Mouse (Mus musculus) left cerebral cortex, adult 18-20 months (tissue): ENCODE data around the gene Dtx3. TPM values are rescaled to one million over a fixed set of nuclear protein-coding genes. Genes with fewer than 3 reads are reported as not detected.
"Not testable (repeated sequence)": the region's sequence is repeated elsewhere in the genome, so short reads cannot be mapped to it uniquely, and the experiment has no call there.

Experiments used
- DNase-seq, 2 experiments: peaks; one replicate each; pipeline ENCODE4 v3.0.0; 2021 to 2022; ENCODE audit warnings: low spot score in 2 of 2, mixed read lengths in 1 of 2
- total RNA-seq, 2 experiments: library from RNA; stranded (reverse); gene quantifications; 2 replicates each; pipeline ENCODE4 v1.2.3; 2021

Gene Dtx3
- total RNA-seq, 2 experiments from 2014 or later: 198 to 222 TPM

DNA sequence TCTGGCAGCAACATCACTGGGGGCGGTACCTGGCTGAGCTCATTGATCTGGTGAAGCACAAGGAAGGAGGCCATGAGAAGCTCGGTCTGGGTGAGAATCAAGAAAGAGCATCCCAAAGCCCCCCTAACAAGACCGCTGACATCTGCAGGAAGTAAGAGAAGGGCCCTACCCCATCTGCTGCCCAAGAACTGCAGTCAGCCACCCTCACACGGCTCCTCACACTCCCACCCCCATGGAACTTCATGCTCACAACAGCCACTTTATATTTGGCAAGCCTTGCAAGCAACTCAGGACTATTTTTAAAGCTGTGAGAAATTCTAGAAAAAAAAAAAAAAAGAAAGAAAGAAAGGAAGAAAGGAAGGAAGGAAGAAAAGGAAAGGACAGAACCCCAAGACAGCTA is 13.4 kb upstream of the Dtx3 start:
- peak in 1 of 2 experiments; percentile 73 for DNase-seq

- no peak for DNase-seq
These were observed 9.8 kb upstream of the Dtx3 start for GRCm38 (mm10) chr10:127205373-127205772.

- no peak for DNase-seq
These were observed 9.1 kb upstream of the Dtx3 start for GRCm38 (mm10) chr10:127204589-127204988.

- DNase-seq: no peak
These were observed 7.6 kb upstream of the Dtx3 start for GRCm38 (mm10) chr10:127203106-127203505.

DNA sequence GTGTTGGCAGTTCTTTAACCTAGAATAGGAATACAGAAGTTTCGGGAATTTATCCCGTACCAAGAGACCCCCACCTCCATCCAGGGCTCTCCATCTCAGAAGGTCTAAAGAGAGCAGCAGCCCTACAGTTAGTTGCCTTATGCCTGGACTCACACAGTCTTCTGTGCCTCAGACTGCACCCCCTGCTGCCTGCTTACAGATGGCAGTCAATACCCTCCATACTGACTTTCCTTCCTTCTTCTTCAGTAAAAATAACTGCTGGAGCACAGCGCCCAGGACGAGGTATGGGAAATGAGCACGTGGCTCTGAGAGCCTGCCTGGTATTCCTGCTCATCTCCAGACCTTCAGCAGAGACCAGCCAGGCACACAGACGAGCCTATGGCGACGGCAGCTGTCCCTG is 4.8 kb upstream of the Dtx3 start:
- DNase-seq: no peak

DNA sequence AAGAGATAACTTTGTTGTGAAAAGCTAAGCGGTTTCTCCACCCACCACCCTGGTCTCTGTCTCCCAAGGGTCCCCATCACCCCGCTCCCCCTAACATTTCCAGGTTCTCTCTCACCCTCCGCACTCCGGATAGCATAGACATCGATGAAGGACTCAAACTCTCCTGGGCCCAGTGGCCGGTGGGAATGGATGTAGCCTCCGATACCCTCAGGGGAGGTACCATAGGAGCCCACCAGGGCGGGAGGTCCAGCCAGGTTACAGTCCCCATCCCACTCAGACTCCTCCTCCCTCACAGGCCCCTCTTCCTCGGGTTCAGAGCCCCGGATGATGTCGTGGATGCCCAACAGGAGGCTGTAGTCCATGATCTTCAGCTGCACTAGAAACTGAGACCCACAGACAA is 3.9 kb upstream of the Dtx3 start:
- DNase-seq: no peak

DNA sequence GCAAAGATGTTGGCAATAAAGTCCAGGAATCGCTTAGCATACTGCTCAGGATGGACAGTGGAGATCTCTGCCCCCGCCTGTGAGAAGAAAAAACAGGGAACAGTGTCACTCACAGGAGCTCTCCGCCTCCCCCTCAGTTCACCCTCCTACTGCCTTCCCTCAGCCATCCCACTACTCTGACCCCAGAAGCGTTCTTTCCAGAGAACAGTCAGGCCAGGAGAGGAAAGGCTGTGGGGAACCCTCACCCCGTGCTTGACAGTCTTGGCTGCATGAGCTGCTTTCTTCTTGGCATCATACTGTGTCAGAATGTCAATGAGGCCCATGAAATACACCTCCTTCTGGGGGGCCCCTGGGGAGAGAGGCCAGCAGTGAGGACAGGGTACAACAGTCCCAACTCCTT is 3.5 kb upstream of the Dtx3 start:
- no peak for DNase-seq

DNA sequence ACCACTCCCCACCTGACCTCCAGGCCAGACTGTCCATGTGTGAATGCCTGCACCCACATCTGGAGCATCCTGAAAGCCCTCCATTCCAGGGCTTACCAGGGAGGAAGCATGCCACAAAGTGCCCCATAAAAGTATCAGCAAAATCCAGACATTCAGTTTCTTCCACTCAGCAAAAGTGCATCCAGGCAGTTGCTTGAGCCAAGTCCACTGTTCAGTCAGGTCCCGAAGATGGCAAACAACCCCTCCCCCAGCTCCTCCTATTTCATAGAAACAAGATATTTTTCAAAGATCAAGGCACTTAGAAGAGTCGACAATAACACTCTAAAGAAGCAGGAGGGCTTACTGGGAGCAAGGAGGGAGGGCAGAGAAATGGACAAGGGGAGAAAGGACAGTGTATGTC is 3.0 kb upstream of the Dtx3 start:
- DNase-seq: no peak

GRCm38 (mm10) chr10:127197505-127198110 is 2.1 kb upstream of the Dtx3 start:
- no peak for DNase-seq

DNA sequence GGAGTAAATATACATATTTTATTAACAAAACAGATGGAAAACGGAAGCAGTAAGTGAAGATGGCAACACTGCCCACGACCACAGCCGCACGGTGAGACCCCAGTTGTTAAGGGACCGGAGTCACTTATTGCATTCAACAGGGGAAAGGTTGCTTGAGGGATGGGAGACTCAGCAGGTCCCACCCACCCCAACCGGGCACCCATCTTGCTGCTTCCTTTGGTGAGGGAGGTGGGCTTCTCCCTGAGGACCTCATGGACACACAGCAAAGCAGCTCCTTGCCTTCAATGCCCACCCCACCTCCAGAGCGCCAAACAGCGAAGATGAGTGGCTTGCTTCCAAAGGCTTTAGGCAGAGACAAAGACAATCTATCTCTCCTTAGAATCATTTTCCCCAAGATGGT is 1.6 kb upstream of the Dtx3 start:
- DNase-seq: no peak

DNA sequence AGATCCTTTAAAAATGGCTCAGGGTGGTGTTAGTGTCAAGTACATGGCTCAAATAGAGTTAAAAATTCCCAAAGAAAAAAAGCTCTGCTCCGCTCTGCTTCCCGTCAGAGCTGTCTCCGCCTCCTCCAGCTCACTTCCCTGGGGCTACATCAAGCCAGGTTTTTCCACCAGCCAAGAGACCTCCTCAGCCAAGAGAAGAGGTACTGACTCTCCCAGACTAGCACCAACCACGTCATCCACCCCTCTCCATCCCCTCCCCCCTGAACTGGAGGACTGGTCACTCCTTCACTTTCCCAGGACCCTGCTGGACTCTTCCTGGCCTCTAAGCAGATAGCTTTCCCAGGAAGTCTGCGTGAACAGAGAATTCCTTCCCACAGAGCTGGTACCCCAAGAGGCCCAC is 864 bp upstream of the Dtx3 start:
- no peak for DNase-seq

- no peak for DNase-seq
These were observed 850 bp downstream of the Dtx3 start for GRCm38 (mm10) chr10:127194428-127195327.

GRCm38 (mm10) chr10:127193011-127193410 is 2.5 kb downstream of the Dtx3 start:
- no peak for DNase-seq

GRCm38 (mm10) chr10:127192057-127192328 is 3.5 kb downstream of the Dtx3 start:
- DNase-seq: not testable (repeated sequence)

DNA sequence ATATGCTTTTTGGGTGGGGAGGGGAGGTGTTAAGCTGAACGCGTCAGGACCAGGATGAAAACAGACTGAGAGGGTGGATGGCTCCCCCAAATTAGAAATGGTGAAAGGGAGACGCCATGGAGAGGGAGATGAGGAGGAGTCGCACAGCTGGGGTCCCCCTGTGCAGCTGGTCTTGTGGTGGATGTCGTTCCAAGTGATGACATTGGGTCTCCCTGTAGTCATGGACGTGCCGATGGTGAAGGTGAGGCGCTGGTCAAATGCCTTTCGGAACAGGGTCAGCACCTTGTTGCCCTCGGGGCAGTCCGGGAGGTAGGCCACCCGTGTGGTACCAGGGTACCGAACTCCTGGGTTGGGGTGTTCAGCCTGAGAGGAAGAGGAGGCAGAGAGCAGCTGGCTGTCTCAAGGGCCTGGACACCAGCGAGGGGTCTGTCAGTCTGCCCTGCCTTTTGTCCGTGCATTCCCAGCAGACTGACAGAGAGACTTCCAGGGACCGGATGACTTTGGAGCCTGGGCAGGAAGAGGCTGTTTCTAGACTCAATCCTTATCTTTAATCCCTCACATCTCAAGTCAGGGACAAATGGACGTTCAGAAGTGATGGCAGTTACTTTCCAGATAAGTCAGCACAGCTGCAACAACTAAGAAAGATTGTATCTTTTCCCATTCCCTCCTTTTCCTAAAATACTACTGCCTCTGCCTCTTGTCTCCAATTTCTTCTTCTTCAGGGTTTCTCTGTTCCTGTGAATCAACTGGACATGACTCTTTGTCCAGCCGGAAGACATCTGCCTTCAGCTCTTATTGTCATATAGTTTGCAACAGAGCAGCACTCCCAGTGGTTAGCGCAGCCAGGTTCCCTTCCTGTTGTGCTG is 4.1 kb downstream of the Dtx3 start:
- no peak for DNase-seq

- no peak for DNase-seq
These were observed 4.9 kb downstream of the Dtx3 start for GRCm38 (mm10) chr10:127190398-127191190.

DNA sequence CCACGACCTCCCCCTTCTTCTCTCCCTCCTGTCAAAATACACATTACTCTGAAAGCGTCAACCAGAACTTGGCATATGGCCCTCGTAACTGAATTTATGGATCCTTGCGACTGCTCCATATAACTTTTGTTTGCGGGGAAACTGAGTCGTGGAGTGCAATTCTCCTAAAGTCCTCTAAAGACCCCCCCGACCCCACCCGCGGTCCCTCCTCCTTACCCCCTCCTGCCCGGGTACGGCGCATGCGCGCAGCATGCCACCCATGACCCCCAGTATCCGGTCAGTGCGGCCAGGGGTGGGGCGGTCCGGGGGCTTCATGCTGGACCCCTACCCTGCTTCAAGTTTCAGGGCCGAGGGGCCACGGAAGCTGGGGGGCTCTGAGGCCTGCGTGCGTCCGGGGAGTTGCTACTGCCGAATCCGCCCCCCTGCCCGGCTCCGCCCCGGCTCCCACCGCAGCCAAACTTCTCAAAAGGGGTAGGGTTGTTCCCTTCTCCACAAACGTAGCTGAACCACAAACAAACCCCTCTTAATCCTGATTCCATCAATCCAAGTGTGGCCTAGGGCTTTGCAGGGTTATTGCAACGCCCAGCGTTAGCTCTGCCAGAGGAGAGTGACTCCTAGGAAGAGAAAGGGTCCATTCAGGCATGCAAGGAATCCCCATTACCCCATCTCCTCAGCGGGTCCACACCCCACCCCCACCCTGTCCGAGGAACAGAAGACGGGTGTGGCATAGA is 5.7 kb downstream of the Dtx3 start, which contains the start of gene Arhgef25:
Gene Arhgef25, minus strand, starts transcription at position 433 of the 731 bp plus-strand sequence.
- DNase-seq: no peak

GRCm38 (mm10) chr10:127189116-127189650 is 6.3 kb downstream of the Dtx3 start:
- no peak for DNase-seq

DNA sequence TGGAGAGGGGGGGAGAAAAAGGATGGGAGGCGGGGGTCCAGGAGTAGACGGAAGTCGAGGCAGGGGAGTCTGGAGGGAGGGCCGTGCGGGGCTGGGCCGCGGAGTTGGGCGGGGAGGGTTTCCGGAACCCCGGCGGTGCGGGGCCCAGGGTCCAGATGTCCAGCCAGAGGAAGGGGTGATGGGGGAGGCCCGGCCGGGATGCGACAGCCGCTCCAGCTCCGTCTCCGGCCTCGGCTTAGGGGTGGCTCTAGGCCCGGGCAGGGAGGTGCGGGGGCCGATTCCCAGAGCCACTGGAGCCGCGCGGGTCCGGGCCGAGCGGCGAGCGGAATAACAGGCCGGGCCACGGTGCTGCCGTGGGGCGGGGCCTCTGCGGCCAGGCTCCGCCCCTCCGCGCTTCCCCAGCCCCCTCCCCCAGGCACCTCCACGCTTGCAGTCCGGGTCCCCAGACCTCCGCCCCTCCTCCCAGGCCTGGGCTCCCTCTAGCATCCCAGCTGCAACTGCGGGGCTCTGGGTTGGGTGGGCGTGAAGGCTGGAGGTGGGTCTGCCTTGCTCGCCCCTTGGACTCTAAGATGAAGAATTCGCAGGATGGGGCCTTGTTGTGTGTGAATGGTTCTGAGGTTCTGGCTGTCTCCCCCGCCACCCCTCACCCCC is 6.9 kb downstream of the Dtx3 start:
- DNase-seq: peak in 1 of 2 experiments; percentile 71

GRCm38 (mm10) chr10:127188079-127188453 is 7.5 kb downstream of the Dtx3 start:
- DNase-seq: no peak
